Mouse (Mus musculus) stomach, embryonic 15.5 days (tissue): Measurements from ENCODE around the gene Ralgps1. TPM values are rescaled to one million over a fixed set of nuclear protein-coding genes. Genes with fewer than 3 reads are reported as not detected.
"Not testable (repeated sequence)": the region's sequence is repeated elsewhere in the genome, so short reads cannot be mapped to it uniquely, and the experiment has no call there.

ENCODE experiments used
- ATAC-seq: fragments of 200-750 bp; cut with Nextera tagmentation; 2 replicates; pipeline ENCODE4 v1.8.0; 2017; ENCODE audit warnings: low read depth, moderate number of reproducible peaks, moderate TSS enrichment; ENCODE audit not compliant: insufficient read depth, low FRiP score
- H3K27ac ChIP-seq: fragments of 300-500 bp; sonication (generic); 2 replicates; pipeline ENCODE4 v1.5.1; 2015; ENCODE audit warnings: mild to moderate bottlenecking, inconsistent platforms
- H3K27me3 ChIP-seq: fragments of 300-500 bp; sonication (generic); replicated peaks from 2 replicates; pipeline ENCODE4 v1.6.1; 2015; ENCODE audit warnings: inconsistent platforms
- H3K36me3 ChIP-seq: fragments of 300-500 bp; sonication (generic); 2 replicates; pipeline ENCODE4 v1.6.1; 2015; ENCODE audit warnings: inconsistent platforms
- H3K4me1 ChIP-seq: fragments of 300-500 bp; sonication (generic); 2 replicates; pipeline ENCODE4 v1.6.1; 2015; ENCODE audit warnings: inconsistent platforms
- H3K4me2 ChIP-seq: fragments of 300-500 bp; sonication (generic); 2 replicates; pipeline ENCODE4 v1.6.1; 2015; ENCODE audit warnings: mild to moderate bottlenecking, inconsistent platforms
- H3K4me3 ChIP-seq: fragments of 300-500 bp; sonication (generic); replicated peaks from 2 replicates; pipeline ENCODE4 v1.5.1; 2015; ENCODE audit warnings: inconsistent platforms
- H3K9ac ChIP-seq: fragments of 300-500 bp; sonication (generic); 2 replicates; pipeline ENCODE4 v1.6.1; 2015; ENCODE audit warnings: inconsistent platforms
- H3K9me3 ChIP-seq: fragments of 300-500 bp; sonication (generic); 2 replicates; pipeline ENCODE4 v1.6.1; 2016; ENCODE audit warnings: inconsistent platforms
- WGBS: fragments of 180-500 bp; shearing (Covaris S2); methylation state at CpG from one replicate; pipeline ENCODE4 v1.1.7; 2015; 5-methylcytosine and 5-hydroxymethylcytosine counted together
- polyA plus RNA-seq: library from polyadenylated mRNA; unstranded; fragments of >200 nt; fragmentation: Nextera tagmentation; extraction: Ambion mirVana; gene quantifications from 2 replicates; pipeline ENCODE4 v1.2.1, GENCODE M21; 2015

Ralgps1 gene
- polyA plus RNA-seq, 1 experiment from 2014 or later, result 6.2 TPM

- Histone ChIP-seq H3K4me2 (no peak overlapping the region), H3K9me3 (no peaks in the 10 kb centered on the region), H3K36me3 (no peaks in the 10 kb centered on the region), H3K4me1 (peaks cover 7% of the 10 kb centered on the region; the same call in 1 of the 2 replicates), H3K27ac (no peak overlapping the region), H3K27me3 (no peaks in the 10 kb centered on the region), H3K4me3 (no peak overlapping the region), H3K9ac (no peak overlapping the region)
- 32% methylated on average over 6 of the region's 6 CpGs for WGBS
- peak; percentile 40 for ATAC-seq
Measured at GRCm38 (mm10) chr2:33345475-33345874, 25.8 kb downstream of the Ralgps1 start.

- no peaks in the 10 kb centered on the region for H3K27me3 ChIP-seq
- 70% methylated on average over 3 of the region's 3 CpGs for WGBS
- ATAC-seq, result no peak
- no peak overlapping the region for H3K4me3 ChIP-seq
- H3K36me3 ChIP-seq, result no peaks in the 10 kb centered on the region
- H3K4me2 ChIP-seq, result no peak overlapping the region
- no peak overlapping the region for H3K27ac ChIP-seq
- H3K4me1 ChIP-seq, result peaks cover 7% of the 10 kb centered on the region; the same call in 1 of the 2 replicates
- H3K9me3 ChIP-seq, result no peaks in the 10 kb centered on the region
- no peak overlapping the region for H3K9ac ChIP-seq
Measured at GRCm38 (mm10) chr2:33343413-33343812, 27.9 kb downstream of the Ralgps1 start.

GRCm38 (mm10) chr2:33342148-33342547 is 29.1 kb downstream of the Ralgps1 start:
- Histone ChIP-seq H3K36me3 (no peaks in the 10 kb centered on the region), H3K4me2 (no peak overlapping the region), H3K27ac (no peak overlapping the region), H3K4me3 (no peak overlapping the region), H3K27me3 (no peaks in the 10 kb centered on the region), H3K4me1 (peaks cover 7% of the 10 kb centered on the region; the same call in 1 of the 2 replicates), H3K9ac (no peak overlapping the region), H3K9me3 (no peaks in the 10 kb centered on the region)
- WGBS, result 88% methylated on average over 4 of the region's 4 CpGs
- no peak for ATAC-seq

GRCm38 (mm10) chr2:33335789-33336188 is 35.5 kb downstream of the Ralgps1 start:
- peaks cover 5% of the 10 kb centered on the region; the same call in 1 of the 2 replicates for H3K36me3 ChIP-seq
- no peak overlapping the region for H3K4me2 ChIP-seq
- no peak overlapping the region for H3K9ac ChIP-seq
- H3K27me3 ChIP-seq, result no peaks in the 10 kb centered on the region
- no peaks in the 10 kb centered on the region for H3K4me1 ChIP-seq
- no peaks in the 10 kb centered on the region for H3K9me3 ChIP-seq
- no peak overlapping the region for H3K4me3 ChIP-seq
- no peak for ATAC-seq
- H3K27ac ChIP-seq, result no peak overlapping the region

GRCm38 (mm10) chr2:33329622-33330021 is 41.7 kb downstream of the Ralgps1 start:
- Histone ChIP-seq H3K9ac (no peak overlapping the region), H3K36me3 (no peaks in the 10 kb centered on the region), H3K9me3 (no peaks in the 10 kb centered on the region), H3K4me1 (no peaks in the 10 kb centered on the region), H3K27me3 (no peaks in the 10 kb centered on the region), H3K4me2 (no peak overlapping the region), H3K4me3 (no peak overlapping the region), H3K27ac (no peak overlapping the region)
- ATAC-seq, result no peak
- WGBS, result 87% methylated on average over 2 of the region's 3 CpGs

GRCm38 (mm10) chr2:33328941-33329340 is 42.3 kb downstream of the Ralgps1 start:
- Histone ChIP-seq H3K4me2 (no peak overlapping the region), H3K27me3 (no peaks in the 10 kb centered on the region), H3K4me1 (no peaks in the 10 kb centered on the region), H3K27ac (no peak overlapping the region), H3K36me3 (no peaks in the 10 kb centered on the region), H3K9ac (no peak overlapping the region), H3K4me3 (no peak overlapping the region), H3K9me3 (no peaks in the 10 kb centered on the region)
- peak; percentile 35; the same call in 1 of the 2 replicates for ATAC-seq
- WGBS, result 96% methylated on average over 1 of the region's 1 CpGs

GRCm38 (mm10) chr2:33325359-33325758 is 45.9 kb downstream of the Ralgps1 start:
- Histone ChIP-seq H3K4me3 (no peak overlapping the region), H3K27me3 (no peaks in the 10 kb centered on the region), H3K4me2 (no peak overlapping the region), H3K36me3 (no peaks in the 10 kb centered on the region; the same call in 1 of the 2 replicates), H3K4me1 (no peaks in the 10 kb centered on the region), H3K9ac (no peak overlapping the region), H3K27ac (no peak overlapping the region), H3K9me3 (no peaks in the 10 kb centered on the region)
- 50% methylated on average over 3 of the region's 3 CpGs for WGBS
- no peak for ATAC-seq

- Histone ChIP-seq H3K4me2 (no peak overlapping the region), H3K36me3 (no peaks in the 10 kb centered on the region; the same call in 1 of the 2 replicates), H3K4me1 (no peaks in the 10 kb centered on the region), H3K27me3 (no peaks in the 10 kb centered on the region), H3K9ac (no peak overlapping the region), H3K9me3 (no peaks in the 10 kb centered on the region), H3K4me3 (no peak overlapping the region), H3K27ac (no peak overlapping the region)
- no peak for ATAC-seq
- 61% methylated on average over 8 of the region's 8 CpGs for WGBS
Measured at GRCm38 (mm10) chr2:33323799-33324595, 47.3 kb downstream of the Ralgps1 start.

- not testable (repeated sequence) for H3K27ac ChIP-seq, H3K27me3 ChIP-seq, H3K4me3 ChIP-seq, H3K36me3 ChIP-seq, H3K9me3 ChIP-seq, H3K4me1 ChIP-seq, H3K4me2 ChIP-seq, ATAC-seq, H3K9ac ChIP-seq
- WGBS, result 85% methylated on average over 9 of the region's 9 CpGs
Measured at GRCm38 (mm10) chr2:33323043-33323625, 48.2 kb downstream of the Ralgps1 start.

- no peak overlapping the region for H3K4me2 ChIP-seq
- peaks cover 6% of the 10 kb centered on the region; the same call in 1 of the 2 replicates for H3K4me1 ChIP-seq
- no peaks in the 10 kb centered on the region; the same call in 1 of the 2 replicates for H3K36me3 ChIP-seq
- no peak overlapping the region for H3K9ac ChIP-seq
- no peaks in the 10 kb centered on the region for H3K27me3 ChIP-seq
- no peak overlapping the region for H3K4me3 ChIP-seq
- H3K9me3 ChIP-seq, result no peaks in the 10 kb centered on the region
- ATAC-seq, result no peak
- H3K27ac ChIP-seq, result no peak overlapping the region
- 65% methylated on average over 2 of the region's 2 CpGs for WGBS
Measured at GRCm38 (mm10) chr2:33321641-33322040, 49.6 kb downstream of the Ralgps1 start.

- ATAC-seq, result no peak
- Histone ChIP-seq H3K4me1 (peaks cover 7% of the 10 kb centered on the region; the same call in 1 of the 2 replicates), H3K4me3 (no peak overlapping the region), H3K9ac (no peak overlapping the region), H3K9me3 (no peaks in the 10 kb centered on the region), H3K27me3 (no peaks in the 10 kb centered on the region), H3K4me2 (no peak overlapping the region), H3K36me3 (no peaks in the 10 kb centered on the region; the same call in 1 of the 2 replicates), H3K27ac (no peak overlapping the region)
- WGBS, result 90% methylated on average over 2 of the region's 2 CpGs
Measured at GRCm38 (mm10) chr2:33321031-33321430, 50.3 kb downstream of the Ralgps1 start.

- Histone ChIP-seq H3K27me3 (no peaks in the 10 kb centered on the region), H3K4me1 (peaks cover 12% of the 10 kb centered on the region; the same call in 1 of the 2 replicates), H3K9ac (no peak overlapping the region), H3K36me3 (no peaks in the 10 kb centered on the region; the same call in 1 of the 2 replicates), H3K4me2 (no peak overlapping the region), H3K27ac (no peak overlapping the region), H3K9me3 (no peaks in the 10 kb centered on the region), H3K4me3 (no peak overlapping the region)
- no peak for ATAC-seq
- WGBS, result 57% methylated on average over 3 of the region's 3 CpGs
Measured at GRCm38 (mm10) chr2:33320568-33320967, 50.7 kb downstream of the Ralgps1 start.
